Mouse (Mus musculus) heart, adult 2 months (tissue): Measurements from ENCODE around the gene Zbtb4. TPM values are rescaled to one million over a fixed set of nuclear protein-coding genes. Genes with fewer than 3 reads are reported as not detected.

Experiments
- DNase-seq, 2 experiments: peaks; one replicate each; pipeline ENCODE4 v3.0.0; 2021
- H3K27ac ChIP-seq: fragments of 200-600 bp; 2 replicates; pipeline ENCODE4 v1.8.1; 2022
- H3K27me3 ChIP-seq: fragments of 200-500 bp; 2 replicates; pipeline ENCODE4 v1.6.1; 2012; ENCODE audit warnings: mild to moderate bottlenecking, low read length, inconsistent platforms, mixed read lengths; ENCODE audit not compliant: control insufficient read depth, insufficient read depth
- H3K36me3 ChIP-seq: fragments of 200-500 bp; 2 replicates; pipeline ENCODE4 v1.6.1; 2012; ENCODE audit warnings: low read length, inconsistent platforms; ENCODE audit not compliant: control insufficient read depth, insufficient read depth
- H3K4me1 ChIP-seq: fragments of 200-500 bp; 2 replicates; pipeline ENCODE4 v1.6.1; 2011; ENCODE audit warnings: low read length; ENCODE audit not compliant: control insufficient read depth, insufficient read depth
- H3K4me3 ChIP-seq: fragments of 200-600 bp; 2 replicates; pipeline ENCODE4 v1.8.1; 2022
- H3K79me2 ChIP-seq: fragments of 200-500 bp; replicated peaks from 2 replicates; pipeline ENCODE4 v1.6.1; 2012; ENCODE audit warnings: mild to moderate bottlenecking, inconsistent platforms, low read length, moderate library complexity, mixed read lengths; ENCODE audit not compliant: control insufficient read depth, insufficient read depth
- H3K9ac ChIP-seq: fragments of 200-500 bp; 2 replicates; pipeline ENCODE4 v1.6.1; 2012; ENCODE audit warnings: low read depth, mild to moderate bottlenecking, control low read depth, inconsistent platforms, low read length, mixed read lengths
- CTCF ChIP-seq: fragments of 200-600 bp; IDR thresholded peaks from 2 replicates; pipeline ENCODE4 v1.8.1; 2022; ENCODE audit warnings: antibody characterized with exemption, mild to moderate bottlenecking, moderate library complexity
- EP300 ChIP-seq: fragments of 200-500 bp; IDR thresholded peaks from 2 replicates; pipeline ENCODE4 v1.6.1; 2011; ENCODE audit warnings: low read depth, low read length, control low read depth; ENCODE audit not compliant: insufficient read depth
- POLR2A ChIP-seq: fragments of 200-500 bp; IDR thresholded peaks from 2 replicates; pipeline ENCODE4 v1.6.1; 2011; ENCODE audit warnings: mild to moderate bottlenecking, low read depth, low read length, control low read depth; ENCODE audit not compliant: insufficient read depth
- WGBS: fragments of 180-500 bp; shearing (Covaris S2); methylation state at CpG from one replicate; pipeline ENCODE4 v1.1.7; 2018; 5-methylcytosine and 5-hydroxymethylcytosine counted together
- intact Hi-C: fragments of 180-260 bp; cut with DNase I; formaldehyde crosslinking; loops from one replicate; pipeline ENCODE4 v1.15.1; 2025
- polyA plus RNA-seq: library from polyadenylated mRNA; depleted of rRNA; stranded (reverse); fragments of >200 nt; gene quantifications from 2 replicates; pipeline ENCODE4 v1.2.3, GENCODE M21; 2012
- total RNA-seq, 2 experiments: library from RNA; stranded (reverse); gene quantifications; 2 replicates each; pipeline ENCODE4 v1.2.3; 2021

The Zbtb4 gene
- total and polyA plus RNA-seq, 3 experiments = 19.8 to 47.9 (median 42.9) TPM

- H3K79me2 ChIP-seq = peaks cover 2% of the 10 kb centered on the region; the same call in 1 of the 2 replicates
- peaks cover 4% of the 10 kb centered on the region for H3K4me1 ChIP-seq
- H3K36me3 ChIP-seq = peaks cover 13% of the 10 kb centered on the region
- DNase-seq = no peak
- intact Hi-C loops = loop anchor here (1.0 to 2.0 kb wide), 2 partner anchors 72 to 99 kb away; partner anchors contain the start of genes Senp3 and Sox15
- H3K9ac ChIP-seq = no peak overlapping the region
- WGBS = 73% methylated on average over 5 of the region's 5 CpGs
- H3K27me3 ChIP-seq = no peaks in the 10 kb centered on the region
- TF ChIP-seq CTCF (no peak), POLR2A (no peak), EP300 (no peak)
- H3K27ac ChIP-seq = peak overlapping the region; percentile 4; the same call in 1 of the 2 replicates
- no peak overlapping the region for H3K4me3 ChIP-seq
Measured at GRCm38 (mm10) chr11:69754233-69754632, 11.5 kb upstream of the Zbtb4 start.

GRCm38 (mm10) chr11:69754701-69755100 lies 11.0 kb upstream of the Zbtb4 start:
- 18% methylated on average over 3 of the region's 3 CpGs for WGBS
- H3K36me3 ChIP-seq = peaks cover 13% of the 10 kb centered on the region
- TF ChIP-seq POLR2A (no peak), CTCF (peak; percentile 87)
- no peak overlapping the region for H3K4me3 ChIP-seq
- peaks cover 2% of the 10 kb centered on the region; the same call in 1 of the 2 replicates for H3K79me2 ChIP-seq
- DNase-seq = no peak
- H3K27ac ChIP-seq = peak overlapping the region; percentile 4; the same call in 1 of the 2 replicates
- no peak overlapping the region for H3K9ac ChIP-seq
- H3K27me3 ChIP-seq = no peaks in the 10 kb centered on the region
- peaks cover 4% of the 10 kb centered on the region for H3K4me1 ChIP-seq
- intact Hi-C loops = loop anchor here (1.0 to 2.0 kb wide), 2 partner anchors 72 to 100 kb away; partner anchors contain the start of genes Senp3 and Sox15

GRCm38 (mm10) chr11:69757303-69758089 lies 8.2 kb upstream of the Zbtb4 start:
- intact Hi-C loops = loop anchor here (1.0 to 2.0 kb wide), 6 partner anchors 45 to 163 kb away; partner anchors contain the start of genes Eif5a, Senp3 and Tmem256
- Histone ChIP-seq H3K79me2 (no peaks in the 10 kb centered on the region), H3K4me3 (peak overlapping the region; percentile 55), H3K36me3 (peaks cover 7% of the 10 kb centered on the region), H3K9ac (peak overlapping the region; percentile 63), H3K4me1 (peaks cover 4% of the 10 kb centered on the region; the same call in 1 of the 2 replicates), H3K27me3 (no peaks in the 10 kb centered on the region), H3K27ac (peak overlapping the region; percentile 100)
- no peak for DNase-seq
- no peak for TF ChIP-seq CTCF
- TF ChIP-seq POLR2A = no peak
- TF ChIP-seq EP300 = no peak
- WGBS = 29% methylated on average over 9 of the region's 9 CpGs

GRCm38 (mm10) chr11:69758090-69758456 lies 7.6 kb upstream of the Zbtb4 start:
- TF ChIP-seq CTCF (no peak), POLR2A (no peak), EP300 (no peak)
- WGBS = under 1% methylated on average over 26 of the region's 26 CpGs

GRCm38 (mm10) chr11:69758478-69758970 lies 7.2 kb upstream of the Zbtb4 start, which contains the start of gene Polr2a:
Gene Polr2a (minus strand): TSS chr11:69758637.
- Histone ChIP-seq H3K36me3 (peaks cover 7% of the 10 kb centered on the region), H3K4me1 (peaks cover 4% of the 10 kb centered on the region; the same call in 1 of the 2 replicates), H3K79me2 (no peaks in the 10 kb centered on the region), H3K9ac (peak within 1 kb of the TSS; percentile 76), H3K27me3 (no peaks in the 10 kb centered on the region), H3K4me3 (peak within 1 kb of the TSS; percentile 66), H3K27ac (peak within 1 kb of the TSS; percentile 100)
- peak; percentile 98 for DNase-seq
- peak; percentile 100 for TF ChIP-seq POLR2A
- TF ChIP-seq CTCF = no peak
- peak; percentile 97 for TF ChIP-seq EP300
- intact Hi-C loops = loop anchor here (1.0 to 2.0 kb wide), 6 partner anchors 44 to 162 kb away; partner anchors contain the start of genes Eif5a, Senp3 and Tmem256
- WGBS = under 1% methylated on average over 36 of the region's 36 CpGs

More at GRCm38 (mm10) chr11:69758090-69758456, 7.6 kb upstream of the Zbtb4 start:
- DNase-seq = peak; percentile 99
- peaks cover 4% of the 10 kb centered on the region; the same call in 1 of the 2 replicates for H3K4me1 ChIP-seq
- peaks cover 7% of the 10 kb centered on the region for H3K36me3 ChIP-seq
- peak overlapping the region; percentile 66 for H3K4me3 ChIP-seq
- H3K27ac ChIP-seq = peak overlapping the region; percentile 100
- intact Hi-C loops = loop anchor here (1.0 to 2.0 kb wide), 6 partner anchors 45 to 163 kb away; partner anchors contain the start of genes Eif5a, Senp3 and Tmem256
- H3K9ac ChIP-seq = peak overlapping the region; percentile 63
- H3K27me3 ChIP-seq = no peaks in the 10 kb centered on the region
- H3K79me2 ChIP-seq = no peaks in the 10 kb centered on the region
